Mouse (Mus musculus) kidney, postnatal 14 days (tissue): ENCODE results near the gene Pask.
"Not testable (repeated sequence)": the region's sequence is repeated elsewhere in the genome, so short reads cannot be mapped to it uniquely, and the experiment has no call there.

ENCODE experiments used
- DNase-seq: peaks from one replicate; pipeline ENCODE4 v3.0.0; 2022; ENCODE audit warnings: mixed read lengths

Pask gene

GRCm38 (mm10) chr1:93342648-93343503 is at the start of gene Pask, which contains the start of gene Ppp1r7:
TSS of gene Pask (minus strand) at chr1:93343482.
TSS of gene Ppp1r7 (plus strand) at chr1:93342854.
- DNase-seq: peak; percentile 96

GRCm38 (mm10) chr1:93388906-93389305 is 45.6 kb upstream of the Pask start:
- DNase-seq: no peak

GRCm38 (mm10) chr1:93387198-93387597 is 43.9 kb upstream of the Pask start:
- DNase-seq: no peak

GRCm38 (mm10) chr1:93379117-93379516 is 35.8 kb upstream of the Pask start:
- no peak for DNase-seq

GRCm38 (mm10) chr1:93377307-93377706 is 34.0 kb upstream of the Pask start:
- no peak for DNase-seq

GRCm38 (mm10) chr1:93373665-93374064 is 30.4 kb upstream of the Pask start, which contains the start of gene Ano7:
TSS of gene Ano7 (plus strand) at chr1:93373930.
- DNase-seq: no peak

GRCm38 (mm10) chr1:93365641-93366040 is 22.4 kb upstream of the Pask start:
- DNase-seq: no peak

GRCm38 (mm10) chr1:93362661-93363060 is 19.4 kb upstream of the Pask start:
- no peak for DNase-seq

- no peak for DNase-seq
Measured at GRCm38 (mm10) chr1:93352724-93353123, 9.4 kb upstream of the Pask start.

GRCm38 (mm10) chr1:93349701-93350100 is 6.4 kb upstream of the Pask start:
- DNase-seq: no peak

GRCm38 (mm10) chr1:93347176-93347575 is 3.9 kb upstream of the Pask start:
- no peak for DNase-seq

- peak; percentile 96 for DNase-seq
Measured at GRCm38 (mm10) chr1:93343504-93344047, 294 bp upstream of the Pask start.

- no peak for DNase-seq
Measured at GRCm38 (mm10) chr1:93334621-93335020, 8.7 kb downstream of the Pask start.

GRCm38 (mm10) chr1:93326446-93326845 is 16.8 kb downstream of the Pask start:
- DNase-seq: no peak

- no peak for DNase-seq
Measured at GRCm38 (mm10) chr1:93323973-93324372, 19.3 kb downstream of the Pask start.

GRCm38 (mm10) chr1:93305581-93306337 is 37.5 kb downstream of the Pask start, which contains the start of gene Mterf4:
TSS of gene Mterf4 (minus strand) at chr1:93305915.
- peak; percentile 86 for DNase-seq

GRCm38 (mm10) chr1:93300578-93300977 is 42.7 kb downstream of the Pask start:
- DNase-seq: no peak

- no peak for DNase-seq
Measured at GRCm38 (mm10) chr1:93299791-93300190, 43.5 kb downstream of the Pask start.

- not testable (repeated sequence) for DNase-seq
Measured at GRCm38 (mm10) chr1:93294491-93294890, 48.8 kb downstream of the Pask start.

GRCm38 (mm10) chr1:93292006-93292405 is 51.3 kb downstream of the Pask start:
- DNase-seq: no peak

- no peak for DNase-seq
Measured at GRCm38 (mm10) chr1:93291591-93291990, 51.7 kb downstream of the Pask start.

GRCm38 (mm10) chr1:93290956-93291355 is 52.3 kb downstream of the Pask start:
- no peak for DNase-seq

GRCm38 (mm10) chr1:93289678-93290214 is 53.5 kb downstream of the Pask start:
- no peak for DNase-seq
